Mouse (Mus musculus) ES-E14 (cell line): Measurements from ENCODE around the gene Ltbp2. TPM values are rescaled to one million over a fixed set of nuclear protein-coding genes. Genes with fewer than 3 reads are reported as not detected.

ENCODE experiments used
- DNase-seq: peaks from one replicate; pipeline ENCODE4 v3.0.0-alpha.2; 2013; ENCODE audit warnings: low read depth, low spot score
- H3K27ac ChIP-seq: 2 replicates; pipeline ENCODE4 v1.5.1; 2012; ENCODE audit warnings: low read depth, mild to moderate bottlenecking, low read length, moderate library complexity, mixed read lengths; ENCODE audit not compliant: poor library complexity, insufficient read depth, severe bottlenecking
- H3K36me3 ChIP-seq: 2 replicates; pipeline ENCODE4 v1.6.1; 2012; ENCODE audit warnings: mild to moderate bottlenecking, low read length, moderate library complexity, mixed read lengths; ENCODE audit not compliant: control insufficient read depth, poor library complexity, insufficient read depth, severe bottlenecking
- H3K4me1 ChIP-seq, 2 experiments: fragments of 150-350 bp in 1 of 2; sonication (generic) in 1 of 2; 2 replicates each; pipeline ENCODE4 v1.6.1; 2012; ENCODE audit warnings: low read length in 2 of 2, mild to moderate bottlenecking in 1 of 2, mixed read lengths in 1 of 2; ENCODE audit not compliant: control insufficient read depth in 2 of 2, insufficient read depth in 2 of 2, poor library complexity in 1 of 2
- H3K4me3 ChIP-seq, 2 experiments: fragments of 150-350 bp in 1 of 2; sonication (generic) in 1 of 2; 2 replicates each; pipeline ENCODE4 v1.5.1; 2012; ENCODE audit warnings: low read length in 2 of 2, low read depth in 1 of 2, mild to moderate bottlenecking in 1 of 2, mixed read lengths in 1 of 2; ENCODE audit not compliant: insufficient read depth in 1 of 2, poor library complexity in 1 of 2, severe bottlenecking in 1 of 2
- H3K9ac ChIP-seq: 2 replicates; pipeline ENCODE4 v1.6.1; 2012; ENCODE audit warnings: low read depth, mild to moderate bottlenecking, low read length, mixed read lengths; ENCODE audit not compliant: poor library complexity, insufficient read depth, severe bottlenecking
- H3K9me3 ChIP-seq: fragments of 150-350 bp; sonication (generic); 2 replicates; pipeline ENCODE4 v1.6.1; 2012; ENCODE audit warnings: low read depth, mild to moderate bottlenecking, low read length; ENCODE audit not compliant: control insufficient read depth, insufficient read depth
- CHD2 ChIP-seq: IDR thresholded peaks from 2 replicates; pipeline ENCODE4 v1.6.1; 2014; ENCODE audit warnings: mild to moderate bottlenecking, low read depth, low read length, inconsistent platforms
- HCFC1 ChIP-seq: IDR thresholded peaks from 2 replicates; pipeline ENCODE4 v1.6.1; 2012; ENCODE audit warnings: low read length, inconsistent platforms, borderline replicate concordance; ENCODE audit not compliant: insufficient read depth
- MAFK ChIP-seq: IDR thresholded peaks from 2 replicates; pipeline ENCODE4 v1.6.1; 2014; ENCODE audit warnings: mild to moderate bottlenecking, low read depth, low read length, inconsistent platforms; ENCODE audit not compliant: insufficient read depth
- ZC3H11A ChIP-seq: IDR thresholded peaks from 2 replicates; pipeline ENCODE4 v1.6.1; 2012; ENCODE audit warnings: low read depth, mild to moderate bottlenecking, inconsistent platforms, low read length, borderline replicate concordance
- ZNF384 ChIP-seq: IDR thresholded peaks from 2 replicates; pipeline ENCODE4 v1.6.1; 2012; ENCODE audit warnings: low read depth, low read length, inconsistent platforms
- in situ Hi-C, 2 experiments: fragments of 600-800 bp; cut with MboI; formaldehyde crosslinking; loops; one replicate each; pipeline ENCODE4 v1.15.1; 2025; ENCODE audit warnings: low sequenced_read_pairs in 2 of 2, inconsistent platforms in 1 of 2; ENCODE audit not compliant: unreplicated experiment in 2 of 2
- total RNA-seq: library from RNA; depleted of rRNA; stranded (reverse); fragments of 300-350 nt; gene quantifications from 2 replicates; pipeline ENCODE4 v1.2.3, GENCODE M21; 2012

The Ltbp2 gene
- total RNA-seq, 1 experiment: 1.8 TPM

DNA sequence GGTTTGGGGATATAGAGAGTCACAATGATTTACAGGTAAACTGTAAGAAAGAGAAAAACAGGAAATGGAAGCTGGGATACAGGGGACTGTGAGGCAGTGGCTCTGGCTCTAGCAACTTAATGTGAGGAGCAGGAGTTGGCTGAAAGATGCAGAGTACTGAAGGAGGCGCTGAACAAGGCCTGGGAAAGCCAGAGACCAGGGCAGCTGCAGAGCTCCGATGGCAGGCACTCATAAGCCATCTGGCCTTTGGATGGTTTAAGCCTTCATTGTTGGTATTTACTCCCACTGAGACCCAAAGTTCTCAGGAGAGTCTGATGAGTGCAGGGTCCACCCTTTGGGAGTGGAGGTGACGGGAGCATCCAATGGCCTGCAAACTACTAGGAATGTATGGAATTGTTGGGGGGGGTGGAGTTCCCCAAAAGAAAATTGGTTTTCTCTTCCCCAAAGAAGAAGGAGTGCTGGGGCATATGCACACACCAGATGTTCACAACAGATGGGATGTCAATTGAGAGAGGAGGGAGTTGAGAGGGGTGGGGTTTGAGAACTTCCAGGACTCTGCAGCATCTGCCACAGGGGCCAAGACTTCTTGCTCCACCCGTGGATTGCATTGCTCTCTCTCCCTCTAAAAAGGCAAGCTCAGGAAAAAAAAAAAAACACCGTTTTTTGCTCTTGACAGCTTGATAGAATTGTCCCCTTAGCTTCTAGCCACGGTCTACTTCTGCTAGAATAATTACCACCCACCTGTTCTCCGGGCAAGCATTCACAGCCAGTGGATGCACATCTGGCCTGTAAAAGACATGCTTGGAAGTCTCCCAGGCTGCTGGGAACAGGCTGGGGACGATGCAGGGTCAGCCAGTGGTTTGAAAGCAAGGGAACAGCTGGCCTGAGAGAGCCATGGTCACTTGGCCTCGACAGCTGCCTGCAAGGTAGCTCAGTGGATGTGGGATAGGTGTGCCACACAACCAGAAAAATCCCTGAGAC lies 17.6 kb upstream of the Ltbp2 start:
- no peak overlapping the region for H3K4me3 ChIP-seq
- no peaks in the 10 kb centered on the region for H3K9me3 ChIP-seq
- H3K9ac ChIP-seq: no peak overlapping the region
- H3K4me1 ChIP-seq: 0 out of 4 replicates have a peak, but pooled peaks cover 0 to 2% of the 10 kb centered on the region in 2 experiments
- DNase-seq: no peak
- H3K27ac ChIP-seq: no peak overlapping the region
- H3K36me3 ChIP-seq: no peaks in the 10 kb centered on the region
- TF ChIP-seq ZNF384 (peak; percentile 62; the same call in 1 of the 2 replicates), CHD2 (no peak)
- in situ Hi-C loops: no loop called here

GRCm38 (mm10) chr12:84890289-84890688 lies 14.0 kb upstream of the Ltbp2 start:
- DNase-seq: no peak
- no peak overlapping the region for H3K4me3 ChIP-seq
- H3K4me1 ChIP-seq: 0 out of 4 replicates have a peak, but pooled peaks cover 0 to 2% of the 10 kb centered on the region in 2 experiments
- H3K9me3 ChIP-seq: no peaks in the 10 kb centered on the region
- no peak overlapping the region for H3K9ac ChIP-seq
- no peaks in the 10 kb centered on the region for H3K36me3 ChIP-seq
- no peak overlapping the region for H3K27ac ChIP-seq
- TF ChIP-seq ZNF384: no peak
- in situ Hi-C loops: no loop called here

GRCm38 (mm10) chr12:84885107-84885876 lies 9.0 kb upstream of the Ltbp2 start:
- H3K4me1 ChIP-seq: 0 out of 4 replicates have a peak, but pooled peaks cover 0 to 2% of the 10 kb centered on the region in 2 experiments
- no peaks in the 10 kb centered on the region for H3K9me3 ChIP-seq
- no peak for TF ChIP-seq ZC3H11A
- TF ChIP-seq CHD2: no peak
- no peak for TF ChIP-seq HCFC1
- no peak for TF ChIP-seq MAFK
- TF ChIP-seq ZNF384: no peak
- in situ Hi-C loops: no loop called here
- no peak overlapping the region for H3K9ac ChIP-seq
- H3K4me3 ChIP-seq: no peak overlapping the region
- no peaks in the 10 kb centered on the region for H3K36me3 ChIP-seq
- no peak for DNase-seq
- no peak overlapping the region for H3K27ac ChIP-seq

DNA sequence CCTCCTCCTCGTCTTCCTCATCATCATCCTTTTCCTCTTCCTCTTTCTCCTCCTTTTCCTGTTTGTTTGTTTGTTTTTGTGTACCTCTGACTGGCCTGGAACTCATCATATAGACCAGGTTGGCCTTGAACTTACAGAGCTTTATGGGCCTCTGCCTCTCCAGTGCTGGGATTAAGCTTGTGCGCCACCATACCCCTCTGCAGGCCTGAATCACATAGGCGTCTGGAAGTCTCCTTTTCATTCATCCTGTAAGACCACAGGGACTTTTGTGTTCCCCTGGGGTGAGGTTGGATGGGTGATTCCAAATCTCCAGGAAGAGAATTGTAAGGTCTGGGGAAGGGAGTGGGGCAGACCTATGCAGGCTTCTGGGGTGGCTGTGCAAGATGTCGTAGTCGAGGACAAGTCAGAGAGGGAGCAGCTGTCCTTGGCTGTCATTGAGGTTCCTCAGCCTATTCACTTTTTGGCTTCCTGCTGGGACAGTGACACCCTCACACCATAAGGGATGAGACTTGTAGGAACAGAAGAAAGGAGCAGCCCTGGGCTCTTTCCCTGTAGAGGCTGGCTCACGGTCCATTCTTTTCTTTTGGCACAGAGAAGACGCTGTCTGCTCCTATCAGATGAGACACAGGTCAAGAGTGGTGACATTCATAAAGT lies 8.2 kb upstream of the Ltbp2 start:
- no peak overlapping the region for H3K4me3 ChIP-seq
- DNase-seq: no peak
- TF ChIP-seq ZC3H11A (no peak), CHD2 (no peak), HCFC1 (no peak), MAFK (no peak), ZNF384 (no peak)
- no peaks in the 10 kb centered on the region for H3K36me3 ChIP-seq
- no peak overlapping the region for H3K27ac ChIP-seq
- no peaks in the 10 kb centered on the region for H3K9me3 ChIP-seq
- no peaks in the 10 kb centered on the region for H3K4me1 ChIP-seq
- in situ Hi-C loops: no loop called here
- H3K9ac ChIP-seq: no peak overlapping the region
